Mouse (Mus musculus) cortical plate, adult 2 months (tissue): Measurements from ENCODE around the gene Atxn2l. TPM values are rescaled to one million over a fixed set of nuclear protein-coding genes. Genes with fewer than 3 reads are reported as not detected.
A peak's percentile ranks its signal among the peaks of the same experiment; 100 is the strongest.

Source experiments
- H3K27ac ChIP-seq: fragments of 200-500 bp; 2 replicates; pipeline ENCODE4 v1.5.1; 2012; ENCODE audit warnings: low read length, control low read depth, inconsistent platforms; ENCODE audit not compliant: insufficient read depth
- H3K4me1 ChIP-seq: fragments of 200-500 bp; 2 replicates; pipeline ENCODE4 v1.6.1; 2011; ENCODE audit warnings: low read length; ENCODE audit not compliant: control insufficient read depth, insufficient read depth
- H3K4me3 ChIP-seq: fragments of 200-500 bp; 2 replicates; pipeline ENCODE4 v1.5.1; 2011; ENCODE audit warnings: mild to moderate bottlenecking, low read length, control low read depth; ENCODE audit not compliant: insufficient read depth
- CTCF ChIP-seq: fragments of 200-500 bp; IDR thresholded peaks from 2 replicates; pipeline ENCODE4 v1.5.1; 2011; ENCODE audit warnings: mild to moderate bottlenecking, control low read depth, low read length; ENCODE audit not compliant: insufficient read depth; ENCODE audit errors: extremely low read depth
- POLR2A ChIP-seq: fragments of 200-500 bp; IDR thresholded peaks from 2 replicates; pipeline ENCODE4 v1.6.1; 2011; ENCODE audit warnings: mild to moderate bottlenecking, low read length, control low read depth; ENCODE audit not compliant: insufficient read depth; ENCODE audit errors: extremely low read depth
- polyA plus RNA-seq: library from polyadenylated mRNA; depleted of rRNA; stranded (reverse); fragments of >200 nt; gene quantifications from 2 replicates; pipeline ENCODE4 v1.2.3, GENCODE M21; 2012; rRNA removed

The Atxn2l gene
- 119 and 129 TPM in 2 replicates for polyA plus RNA-seq

DNA sequence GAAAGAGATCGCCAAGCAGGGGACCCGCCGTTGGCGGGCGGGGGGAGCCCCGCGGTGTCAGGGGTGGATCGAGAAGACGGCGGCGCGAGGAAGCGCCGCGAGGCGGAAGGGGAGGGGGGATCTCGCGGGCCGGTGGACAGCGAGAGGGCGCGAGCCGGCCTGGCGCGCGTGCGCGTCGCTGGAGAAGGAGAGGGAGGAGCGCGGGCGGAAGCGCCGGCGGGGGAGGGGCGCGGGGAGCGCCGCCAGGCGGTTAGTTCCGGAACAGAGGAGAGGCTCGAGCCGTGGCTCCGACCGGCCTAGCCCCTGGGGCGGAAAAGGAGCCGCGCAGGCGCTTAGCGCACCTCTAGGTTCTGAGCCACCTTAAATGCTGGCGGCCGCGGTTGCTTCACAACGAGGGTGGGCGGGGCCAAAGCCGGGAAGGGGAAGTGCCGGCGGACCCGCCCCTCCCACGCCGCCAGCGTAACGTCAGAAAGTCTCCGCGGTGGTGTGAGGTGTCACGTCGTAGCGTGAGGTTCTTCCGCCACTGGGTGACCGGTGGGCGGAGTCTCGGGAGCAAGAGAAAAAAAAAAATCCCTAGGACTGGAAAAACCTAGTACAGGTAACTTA, at the start of gene Atxn2l:
Gene Atxn2l, minus strand, starts transcription at position 165 of the 606 bp plus-strand sequence.
- Histone ChIP-seq H3K4me1 (no peaks in the 10 kb centered on the region), H3K27ac (peak within 1 kb of the TSS; percentile 97), H3K4me3 (peak within 1 kb of the TSS; percentile 55)
- TF ChIP-seq POLR2A, result 0 out of 2 replicates have a peak, but pooled peaks have one; percentile 34
- TF ChIP-seq CTCF, result peak; percentile 21; the same call in 1 of the 2 replicates

DNA sequence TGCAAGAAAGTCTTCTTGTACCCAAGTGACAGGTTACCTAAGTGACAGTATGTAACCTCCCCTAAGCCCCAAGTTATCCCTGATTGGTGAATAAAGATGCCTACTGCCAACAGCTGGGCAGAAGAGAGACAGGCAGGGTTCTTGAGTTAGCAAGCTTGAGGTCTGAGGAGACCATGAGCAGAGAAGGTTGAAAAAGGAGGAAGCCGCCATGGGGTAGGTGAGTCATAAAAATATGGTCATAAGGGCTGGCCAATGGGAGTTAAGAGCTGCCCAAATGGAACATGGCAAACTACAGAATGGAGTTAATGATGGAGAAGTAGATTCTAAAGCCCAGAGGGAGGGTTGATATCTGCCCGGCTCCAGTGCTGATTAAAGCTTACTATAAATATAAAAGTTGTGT, 42.4 kb upstream of the Atxn2l start:
- H3K4me1 ChIP-seq, result no peaks in the 10 kb centered on the region
- H3K4me3 ChIP-seq, result no peak overlapping the region
- TF ChIP-seq POLR2A (no peak), CTCF (no peak)
- H3K27ac ChIP-seq, result no peak overlapping the region

DNA sequence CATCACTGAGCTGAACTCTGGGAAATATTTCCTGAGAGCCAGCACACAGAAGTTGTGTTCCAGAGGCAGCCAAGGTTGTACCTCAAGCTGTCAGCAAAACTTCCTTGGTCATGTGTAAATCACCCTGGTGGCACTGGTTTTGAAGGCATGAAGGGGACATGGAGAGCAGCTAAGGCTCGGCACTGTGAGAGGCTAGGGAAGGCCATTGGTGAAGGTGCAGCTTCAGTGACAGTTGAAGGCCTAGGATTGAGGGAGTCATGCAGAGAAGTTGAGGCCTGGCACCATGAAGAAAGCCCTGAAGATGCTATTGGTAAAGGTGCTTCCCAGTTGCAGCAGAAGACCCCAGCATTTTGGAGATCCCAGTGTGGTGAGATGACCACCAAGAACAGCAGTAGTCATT, 38.4 kb upstream of the Atxn2l start:
- TF ChIP-seq CTCF (no peak), POLR2A (no peak)
- Histone ChIP-seq H3K4me1 (no peaks in the 10 kb centered on the region), H3K4me3 (no peak overlapping the region), H3K27ac (no peak overlapping the region)

DNA sequence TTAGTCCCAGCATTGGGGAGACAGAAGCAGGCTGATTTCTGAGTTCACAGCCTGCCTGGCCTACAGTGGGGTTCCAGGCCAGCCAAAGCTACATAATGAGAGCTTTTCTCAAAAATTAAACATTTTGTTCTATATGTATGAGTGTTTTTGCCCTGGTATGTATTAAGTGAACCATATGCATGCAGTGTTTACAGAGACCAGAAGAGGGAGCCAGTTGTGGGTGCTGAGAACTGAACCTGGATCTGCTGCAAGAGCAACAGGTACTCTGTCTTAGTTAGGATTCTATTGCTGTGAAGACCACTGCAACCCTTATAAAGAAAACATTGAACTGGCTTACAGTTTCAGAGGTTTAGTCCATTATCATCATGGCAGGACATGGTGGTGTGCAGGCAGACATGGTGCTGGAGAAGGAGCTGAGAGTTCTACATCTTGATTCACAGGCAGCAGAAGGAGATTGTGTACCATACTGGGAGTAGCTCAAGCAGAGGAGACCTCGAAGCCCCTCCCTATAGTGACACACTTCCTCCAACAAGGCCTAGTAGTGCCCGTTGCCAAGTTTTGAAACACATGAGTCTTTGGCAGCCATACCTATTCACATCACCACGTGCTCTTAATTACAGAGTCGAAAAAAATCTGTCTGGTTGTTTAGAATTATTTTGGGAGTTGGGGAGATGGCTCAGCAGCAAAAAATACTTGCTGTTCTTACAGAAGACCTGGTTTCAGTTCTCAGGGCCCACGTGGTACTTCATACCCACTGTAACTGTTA, 34.8 kb upstream of the Atxn2l start:
- TF ChIP-seq CTCF, result peak; percentile 23; the same call in 1 of the 2 replicates
- no peak for TF ChIP-seq POLR2A
- no peak overlapping the region for H3K27ac ChIP-seq
- H3K4me1 ChIP-seq, result no peaks in the 10 kb centered on the region
- H3K4me3 ChIP-seq, result no peak overlapping the region

DNA sequence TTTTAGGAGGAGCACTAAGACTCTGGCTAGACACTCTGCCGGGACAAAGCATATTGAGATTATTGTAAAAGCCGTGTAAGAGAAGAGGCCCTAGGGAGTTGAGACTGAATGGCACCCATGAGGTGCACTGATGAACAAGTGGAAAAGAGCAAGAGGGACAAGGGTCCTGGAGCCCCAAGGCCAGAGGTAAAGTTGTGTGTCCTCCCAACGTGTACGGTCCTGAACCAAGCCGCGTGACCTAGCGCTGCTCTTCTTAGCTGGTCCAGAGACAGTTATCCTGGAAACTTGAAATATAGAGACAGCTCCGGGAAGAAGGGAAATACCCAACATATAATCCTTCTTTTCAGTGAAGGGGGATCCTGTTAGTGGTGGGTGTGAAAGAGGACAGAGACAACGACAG, 33.2 kb upstream of the Atxn2l start:
- no peak overlapping the region for H3K4me3 ChIP-seq
- TF ChIP-seq CTCF, result no peak
- TF ChIP-seq POLR2A, result no peak
- H3K4me1 ChIP-seq, result no peaks in the 10 kb centered on the region
- no peak overlapping the region for H3K27ac ChIP-seq

DNA sequence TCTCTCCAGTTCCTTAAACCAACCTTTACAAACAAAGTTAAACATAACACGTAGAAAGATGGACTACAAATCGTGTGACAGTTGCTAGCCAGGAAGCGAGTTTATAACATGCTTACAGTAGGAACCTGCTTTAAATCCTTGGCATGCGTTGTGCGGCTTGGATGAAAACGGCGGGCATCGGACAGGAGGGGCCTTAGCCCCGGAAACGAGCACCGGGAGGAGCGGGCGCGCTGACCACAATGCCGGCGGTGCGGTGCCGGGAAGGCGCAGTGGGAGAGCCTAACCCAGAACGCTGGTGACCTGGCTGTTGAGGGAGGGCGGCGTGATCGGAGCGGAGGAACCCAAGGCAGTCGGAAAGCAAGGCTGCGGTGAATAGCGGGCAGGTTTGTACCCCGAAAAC, 32.5 kb upstream of the Atxn2l start:
- TF ChIP-seq CTCF (no peak), POLR2A (no peak)
- Histone ChIP-seq H3K4me1 (no peaks in the 10 kb centered on the region), H3K27ac (no peak overlapping the region), H3K4me3 (peak overlapping the region; percentile 20)

DNA sequence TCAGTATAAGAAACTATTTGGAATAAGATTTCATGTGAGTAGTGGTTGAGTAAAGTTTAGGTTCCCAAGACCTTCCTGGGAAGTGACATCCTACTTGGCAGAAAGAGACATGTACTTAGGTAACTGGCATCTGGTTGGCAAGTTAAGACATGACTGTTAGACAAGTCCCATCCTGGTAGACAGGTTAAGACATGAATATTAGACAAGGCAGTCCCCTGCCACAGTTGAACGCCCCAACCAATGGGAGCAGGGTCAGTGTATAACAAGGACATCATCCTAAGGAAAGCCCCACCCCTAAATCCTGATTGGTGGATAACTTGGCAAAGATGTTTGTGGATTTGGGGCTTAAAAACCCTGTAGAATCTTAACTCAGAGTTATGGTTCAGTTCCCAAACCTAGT, 30.2 kb upstream of the Atxn2l start:
- no peak for TF ChIP-seq CTCF
- TF ChIP-seq POLR2A, result no peak
- no peaks in the 10 kb centered on the region for H3K4me1 ChIP-seq
- H3K27ac ChIP-seq, result no peak overlapping the region
- no peak overlapping the region for H3K4me3 ChIP-seq

DNA sequence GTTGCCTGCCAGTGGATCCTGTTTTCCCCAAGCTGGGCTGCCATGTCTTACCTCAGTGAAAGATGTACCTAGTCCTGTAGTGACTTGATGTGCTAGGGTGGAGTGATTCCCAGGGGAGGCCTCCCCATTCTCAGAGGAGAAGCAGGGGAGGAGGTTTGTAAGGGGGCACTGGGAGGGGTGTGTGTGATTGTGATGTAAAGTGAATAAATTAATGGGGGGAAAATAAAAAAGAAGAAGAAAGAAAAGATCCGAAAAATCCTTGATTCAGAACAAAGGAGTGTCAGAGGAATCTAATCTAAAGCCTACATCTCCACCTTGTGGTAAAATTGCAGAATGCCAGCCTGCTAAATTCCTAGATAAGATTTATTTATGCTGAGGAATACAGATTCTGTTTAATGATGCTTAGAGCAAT, 24.9 kb upstream of the Atxn2l start:
- H3K27ac ChIP-seq, result no peak overlapping the region

DNA sequence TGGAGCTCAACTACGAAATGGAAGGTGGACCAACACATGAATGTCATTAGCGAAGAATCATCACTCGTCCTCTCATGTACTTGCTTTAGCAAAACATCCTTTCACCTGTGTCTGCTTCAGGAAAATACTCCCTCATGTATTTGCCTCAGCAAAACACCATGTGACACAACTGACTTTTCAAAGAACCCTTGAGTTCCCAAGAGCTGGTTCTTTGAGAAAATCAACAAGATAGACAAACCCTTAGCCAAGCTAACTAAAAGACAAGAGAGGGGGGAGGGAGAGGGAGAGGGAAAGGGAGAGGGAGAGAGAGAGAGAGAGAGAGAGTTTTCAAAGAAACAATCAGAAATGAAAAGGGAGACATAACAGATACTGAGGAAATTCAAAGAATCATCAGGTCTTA, 20.1 kb upstream of the Atxn2l start:
- H3K27ac ChIP-seq, result no peak overlapping the region
- no peak overlapping the region for H3K4me3 ChIP-seq
- H3K4me1 ChIP-seq, result no peaks in the 10 kb centered on the region
- TF ChIP-seq POLR2A (no peak), CTCF (no peak)

More for the DNA sequence above, 24.9 kb upstream of the Atxn2l start:
- Histone ChIP-seq H3K4me3 (no peak overlapping the region), H3K4me1 (no peaks in the 10 kb centered on the region)
- TF ChIP-seq POLR2A (no peak), CTCF (peak; percentile 17; the same call in 1 of the 2 replicates)

DNA sequence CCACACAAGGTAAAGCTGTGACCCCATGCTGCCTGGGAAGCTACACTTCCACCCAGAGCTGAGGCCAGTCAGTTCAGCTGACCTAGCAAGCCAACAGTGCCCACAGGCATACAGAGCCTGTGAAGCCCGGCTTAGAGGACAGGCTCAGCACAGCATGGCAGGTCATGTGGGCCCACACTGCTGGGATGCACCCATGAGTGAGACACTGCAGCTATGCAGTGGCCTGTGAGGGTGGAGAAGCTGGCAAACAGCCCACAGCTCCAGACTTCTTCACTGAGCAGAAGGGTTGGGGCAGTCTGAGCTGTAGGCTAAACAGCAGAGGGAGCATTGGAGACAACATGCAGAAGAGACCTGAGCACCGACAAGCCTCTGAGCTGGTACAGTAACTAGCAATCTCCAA, 16.3 kb upstream of the Atxn2l start:
- Histone ChIP-seq H3K4me1 (no peaks in the 10 kb centered on the region), H3K4me3 (no peak overlapping the region), H3K27ac (no peak overlapping the region)
- no peak for TF ChIP-seq POLR2A
- no peak for TF ChIP-seq CTCF
